Mouse (Mus musculus) embryonic facial prominence, embryonic 14.5 days (tissue): Measurements from ENCODE around the gene Ppwd1. TPM values are rescaled to one million over a fixed set of nuclear protein-coding genes. Genes with fewer than 3 reads are reported as not detected.
A peak's percentile ranks its signal among the peaks of the same experiment; 100 is the strongest.
"Not testable (repeated sequence)": the region's sequence is repeated elsewhere in the genome, so short reads cannot be mapped to it uniquely, and the experiment has no call there.

ENCODE experiments used
- ATAC-seq: fragments of 200-750 bp; cut with Nextera tagmentation; 2 replicates; pipeline ENCODE4 v1.8.0; 2017; ENCODE audit warnings: low read depth, moderate number of reproducible peaks, moderate TSS enrichment
- DNase-seq: peaks from one replicate; pipeline ENCODE4 v3.0.0-alpha.2; 2015; ENCODE audit warnings: low spot score
- H3K27ac ChIP-seq: fragments of 300-500 bp; sonication (generic); replicated peaks from 2 replicates; pipeline ENCODE4 v1.5.1; 2014; ENCODE audit warnings: low read depth, mild to moderate bottlenecking, low read length, moderate library complexity
- H3K27me3 ChIP-seq: fragments of 300-500 bp; sonication (generic); replicated peaks from 2 replicates; pipeline ENCODE4 v1.6.1; 2014; ENCODE audit warnings: low read length; ENCODE audit not compliant: control insufficient read depth, insufficient read depth
- H3K36me3 ChIP-seq: fragments of 300-500 bp; sonication (generic); 2 replicates; pipeline ENCODE4 v1.6.1; 2014; ENCODE audit warnings: low read length, mixed read lengths; ENCODE audit not compliant: control insufficient read depth, insufficient read depth
- H3K4me1 ChIP-seq: fragments of 300-500 bp; sonication (generic); 2 replicates; pipeline ENCODE4 v1.6.1; 2014; ENCODE audit warnings: antibody characterized with exemption, low read length; ENCODE audit not compliant: control insufficient read depth, insufficient read depth
- H3K4me2 ChIP-seq: fragments of 300-500 bp; sonication (generic); 2 replicates; pipeline ENCODE4 v1.6.1; 2014; ENCODE audit warnings: low read depth, mild to moderate bottlenecking, low read length, moderate library complexity, mixed read lengths
- H3K4me3 ChIP-seq: fragments of 300-500 bp; sonication (generic); 2 replicates; pipeline ENCODE4 v1.5.1; 2014; ENCODE audit warnings: low read depth, mild to moderate bottlenecking, low read length
- H3K9ac ChIP-seq: fragments of 300-500 bp; sonication (generic); 2 replicates; pipeline ENCODE4 v1.6.1; 2014; ENCODE audit warnings: low read depth, mild to moderate bottlenecking, low read length, moderate library complexity, mixed read lengths
- H3K9me3 ChIP-seq: fragments of 300-500 bp; sonication (generic); 2 replicates; pipeline ENCODE4 v1.6.1; 2016; ENCODE audit warnings: low read length; ENCODE audit not compliant: control insufficient read depth
- WGBS: fragments of 180-500 bp; shearing (Covaris S2); extraction: QIAGEN DNeasy Blood & Tissue Kit; methylation state at CpG from one replicate; pipeline ENCODE4 v1.1.7; 2014; 5-methylcytosine and 5-hydroxymethylcytosine counted together
- polyA plus RNA-seq: library from polyadenylated mRNA; unstranded; fragments of >200 nt; fragmentation: Nextera tagmentation; extraction: Ambion mirVana; gene quantifications from 2 replicates; pipeline ENCODE4 v1.2.1, GENCODE M21; 2014

Ppwd1 gene
- 11.9 and 13.1 TPM in 2 replicates for polyA plus RNA-seq

GRCm38 (mm10) chr13:104228384-104229066 lies at the start of gene Ppwd1, which contains the start of gene Cenpk:
Gene Ppwd1, minus strand, starts transcription at chr13:104228843.
Gene Cenpk, plus strand, starts transcription at chr13:104228611.
- peak within 1 kb of the TSS; percentile 95 for H3K27ac ChIP-seq
- under 1% methylated on average over 55 of the region's 55 CpGs for WGBS
- H3K9ac ChIP-seq = peak within 1 kb of the TSS; percentile 92
- peaks cover 9% of the 10 kb centered on the region for H3K4me1 ChIP-seq
- peak within 1 kb of the TSS; percentile 82 for H3K4me3 ChIP-seq
- no peaks in the 10 kb centered on the region for H3K9me3 ChIP-seq
- no peaks in the 10 kb centered on the region for H3K27me3 ChIP-seq
- H3K4me2 ChIP-seq = peak within 1 kb of the TSS; percentile 79
- H3K36me3 ChIP-seq = peaks cover 9% of the 10 kb centered on the region
- DNase-seq = peak; percentile 98
- peak; percentile 99 for ATAC-seq

- ATAC-seq (no peak), DNase-seq (no peak)
- H3K27me3 ChIP-seq = no peaks in the 10 kb centered on the region
- no peaks in the 10 kb centered on the region for H3K36me3 ChIP-seq
- H3K4me3 ChIP-seq = no peak overlapping the region
- H3K4me2 ChIP-seq = no peak overlapping the region
- 87% methylated on average over 3 of the region's 3 CpGs for WGBS
- no peaks in the 10 kb centered on the region for H3K4me1 ChIP-seq
- H3K9me3 ChIP-seq = 0 out of 2 replicates have a peak, but pooled peaks cover 4% of the 10 kb centered on the region
- H3K27ac ChIP-seq = no peak overlapping the region
- no peak overlapping the region for H3K9ac ChIP-seq
Observed at GRCm38 (mm10) chr13:104258997-104259396, 30.4 kb upstream of the Ppwd1 start.

GRCm38 (mm10) chr13:104229181-104229580 lies 538 bp upstream of the Ppwd1 start:
- peak overlapping the region; percentile 95; the same call in 1 of the 2 replicates for H3K27ac ChIP-seq
- 8% methylated on average over 15 of the region's 15 CpGs for WGBS
- H3K9ac ChIP-seq = peak overlapping the region; percentile 92
- no peaks in the 10 kb centered on the region for H3K27me3 ChIP-seq
- peaks cover 9% of the 10 kb centered on the region for H3K4me1 ChIP-seq
- peaks cover 7% of the 10 kb centered on the region; the same call in 1 of the 2 replicates for H3K36me3 ChIP-seq
- peak; percentile 23; the same call in 1 of the 2 replicates for ATAC-seq
- H3K4me3 ChIP-seq = peak overlapping the region; percentile 82
- H3K9me3 ChIP-seq = no peaks in the 10 kb centered on the region
- peak overlapping the region; percentile 73 for H3K4me2 ChIP-seq
- DNase-seq = no peak

- peaks cover 9% of the 10 kb centered on the region for H3K4me1 ChIP-seq
- peaks cover 3% of the 10 kb centered on the region; the same call in 1 of the 2 replicates for H3K36me3 ChIP-seq
- H3K9ac ChIP-seq = peak overlapping the region; percentile 92
- peak overlapping the region; percentile 82 for H3K4me3 ChIP-seq
- no peak overlapping the region for H3K27ac ChIP-seq
- H3K9me3 ChIP-seq = no peaks in the 10 kb centered on the region
- DNase-seq (no peak), ATAC-seq (no peak)
- WGBS = 52% methylated on average over 3 of the region's 3 CpGs
- H3K27me3 ChIP-seq = no peaks in the 10 kb centered on the region
- H3K4me2 ChIP-seq = peak overlapping the region; percentile 79
Observed at GRCm38 (mm10) chr13:104227478-104227877, 1.2 kb downstream of the Ppwd1 start.

GRCm38 (mm10) chr13:104204313-104204712 lies 24.3 kb downstream of the Ppwd1 start:
- no peak for DNase-seq
- no peak overlapping the region for H3K4me3 ChIP-seq

GRCm38 (mm10) chr13:104195891-104196290 lies 32.8 kb downstream of the Ppwd1 start:
- not testable (repeated sequence) for H3K9ac ChIP-seq, H3K4me2 ChIP-seq, H3K27ac ChIP-seq, ATAC-seq, H3K4me1 ChIP-seq, H3K9me3 ChIP-seq, H3K4me3 ChIP-seq, H3K27me3 ChIP-seq, DNase-seq
- H3K36me3 ChIP-seq = peaks cover 52% of the 10 kb centered on the region

More at GRCm38 (mm10) chr13:104204313-104204712, 24.3 kb downstream of the Ppwd1 start:
- ATAC-seq = no peak
- no peaks in the 10 kb centered on the region for H3K27me3 ChIP-seq
- peaks cover 52% of the 10 kb centered on the region for H3K36me3 ChIP-seq
- H3K27ac ChIP-seq = no peak overlapping the region
- no peak overlapping the region for H3K9ac ChIP-seq
- H3K9me3 ChIP-seq = no peaks in the 10 kb centered on the region
- H3K4me1 ChIP-seq = no peaks in the 10 kb centered on the region
- 63% methylated on average over 1 of the region's 1 CpGs for WGBS
- no peak overlapping the region for H3K4me2 ChIP-seq

GRCm38 (mm10) chr13:104187357-104187756 lies 41.3 kb downstream of the Ppwd1 start:
- H3K27me3 ChIP-seq = no peaks in the 10 kb centered on the region
- H3K4me3 ChIP-seq = no peak overlapping the region
- peaks cover 62% of the 10 kb centered on the region for H3K36me3 ChIP-seq
- WGBS = 81% methylated on average over 4 of the region's 4 CpGs
- no peak overlapping the region for H3K9ac ChIP-seq
- H3K9me3 ChIP-seq = no peaks in the 10 kb centered on the region
- DNase-seq = no peak
- no peak for ATAC-seq
- no peaks in the 10 kb centered on the region for H3K4me1 ChIP-seq
- no peak overlapping the region for H3K27ac ChIP-seq
- H3K4me2 ChIP-seq = no peak overlapping the region

- no peak for DNase-seq
- H3K4me1 ChIP-seq = peaks cover 14% of the 10 kb centered on the region
- peak overlapping the region; percentile 81 for H3K4me3 ChIP-seq
- peak overlapping the region; percentile 78 for H3K27ac ChIP-seq
- 19% methylated on average over 13 of the region's 13 CpGs for WGBS
- H3K9ac ChIP-seq = peak overlapping the region; percentile 81
- peaks cover 21% of the 10 kb centered on the region for H3K36me3 ChIP-seq
- H3K9me3 ChIP-seq = no peaks in the 10 kb centered on the region
- H3K27me3 ChIP-seq = no peaks in the 10 kb centered on the region
- ATAC-seq = no peak
- peak overlapping the region; percentile 67 for H3K4me2 ChIP-seq
Observed at GRCm38 (mm10) chr13:104179176-104179888, 49.3 kb downstream of the Ppwd1 start.
